Mouse (Mus musculus): ENCODE measurements around the gene Arhgdia. TPM values are rescaled to one million over a fixed set of nuclear protein-coding genes. Genes with fewer than 3 reads are reported as not detected.
A peak's percentile ranks its signal among the peaks of the same experiment; 100 is the strongest.

Gene Arhgdia
- total RNA-seq, 2 experiments from 2014 or later: 326 to 340 TPM

DNA sequence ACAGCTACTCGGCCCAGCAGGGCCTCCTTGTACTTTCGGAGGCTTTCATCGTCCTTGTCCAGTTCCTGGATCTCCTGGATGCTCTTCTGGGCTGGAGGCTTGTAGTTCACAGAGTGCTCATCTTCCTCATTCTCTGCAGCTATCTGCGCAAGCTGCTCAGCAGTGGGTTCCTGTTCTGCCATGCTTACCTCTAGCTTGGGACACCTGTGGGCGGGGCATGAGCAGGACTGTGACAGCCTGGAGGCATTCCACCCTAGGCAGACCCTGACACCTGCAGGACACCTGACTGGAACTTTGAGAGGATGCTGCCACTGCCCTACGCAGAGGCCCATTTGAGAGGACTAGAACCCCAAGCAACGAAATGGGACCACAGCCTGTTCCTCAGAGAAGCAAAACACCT, 1.2 kb downstream of the Arhgdia start:
- no peak for DNase-seq (ENCODE audit: low spot score in 2 of 2)

DNA sequence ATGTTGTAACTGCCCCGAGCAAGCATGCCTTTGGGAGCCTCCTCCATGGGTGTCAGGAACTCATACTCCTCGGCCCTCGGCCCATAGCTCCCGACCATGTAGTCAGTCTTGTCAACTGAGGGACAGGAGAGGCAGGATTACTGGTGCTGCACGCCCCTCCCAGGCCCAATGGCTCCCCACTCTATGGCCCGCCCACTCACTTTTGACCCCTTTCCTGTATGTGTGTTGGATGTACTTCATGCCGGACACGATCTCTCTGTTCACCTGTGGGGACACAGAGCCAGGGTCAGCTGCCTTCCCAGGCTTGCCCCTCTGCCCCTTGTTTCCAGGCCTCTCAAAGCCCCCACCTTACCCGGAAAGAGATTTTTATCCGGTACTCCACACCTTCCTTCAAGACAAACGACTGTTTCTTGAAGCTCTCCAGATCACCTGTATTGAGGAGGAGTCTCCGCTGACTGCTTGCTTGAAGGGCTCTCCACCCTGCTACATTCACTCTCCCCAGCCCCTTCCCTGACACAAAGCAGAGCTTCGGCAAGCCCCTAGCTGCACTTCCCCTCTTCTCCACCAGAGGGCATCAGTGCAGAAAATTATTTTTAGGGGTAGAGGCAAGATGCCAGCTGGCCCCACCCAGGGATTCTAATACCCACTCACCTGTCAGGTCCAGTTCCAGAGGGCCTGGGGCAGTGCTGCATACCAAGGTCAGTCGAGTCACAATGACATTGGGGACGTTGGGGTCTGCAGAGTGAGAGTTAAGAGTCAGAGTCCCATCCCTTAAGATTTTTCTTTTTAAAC, 1.9 kb downstream of the Arhgdia start:
- peak; percentile 74 to 76 for DNase-seq (ENCODE audit: low spot score in 2 of 2)

DNA sequence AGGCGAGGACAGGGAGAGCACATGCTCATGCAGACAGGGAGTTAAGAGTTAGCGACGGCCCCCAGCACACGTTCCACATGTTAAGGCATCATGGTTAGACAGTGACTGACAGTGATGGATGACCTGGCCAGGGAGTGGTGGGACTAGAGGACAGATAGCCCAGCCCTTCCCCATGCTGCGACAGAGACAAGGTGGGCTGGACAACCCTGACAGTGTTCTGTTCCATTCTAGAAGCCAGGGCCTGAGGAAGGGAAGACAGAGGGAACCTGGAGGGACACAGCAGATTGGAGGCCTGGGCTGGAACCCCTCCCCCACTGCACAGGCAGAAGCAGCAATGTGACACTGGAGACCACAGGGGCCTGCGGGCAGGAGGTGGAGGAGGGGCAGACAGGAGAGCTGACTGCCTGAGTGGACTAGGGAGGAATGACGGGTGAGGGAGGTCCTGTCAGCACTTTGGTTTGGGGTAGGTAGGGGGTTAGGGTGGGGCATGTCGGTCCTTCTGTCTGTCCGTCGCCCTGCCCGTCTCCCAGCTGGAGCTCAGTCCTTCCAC, 2.7 kb downstream of the Arhgdia start:
- no peak for DNase-seq (ENCODE audit: low spot score in 2 of 2)

GRCm38 (mm10) chr11:120578024-120578693, 3.3 kb downstream of the Arhgdia start:
- DNase-seq (ENCODE audit: low spot score in 2 of 2): no peak

DNA sequence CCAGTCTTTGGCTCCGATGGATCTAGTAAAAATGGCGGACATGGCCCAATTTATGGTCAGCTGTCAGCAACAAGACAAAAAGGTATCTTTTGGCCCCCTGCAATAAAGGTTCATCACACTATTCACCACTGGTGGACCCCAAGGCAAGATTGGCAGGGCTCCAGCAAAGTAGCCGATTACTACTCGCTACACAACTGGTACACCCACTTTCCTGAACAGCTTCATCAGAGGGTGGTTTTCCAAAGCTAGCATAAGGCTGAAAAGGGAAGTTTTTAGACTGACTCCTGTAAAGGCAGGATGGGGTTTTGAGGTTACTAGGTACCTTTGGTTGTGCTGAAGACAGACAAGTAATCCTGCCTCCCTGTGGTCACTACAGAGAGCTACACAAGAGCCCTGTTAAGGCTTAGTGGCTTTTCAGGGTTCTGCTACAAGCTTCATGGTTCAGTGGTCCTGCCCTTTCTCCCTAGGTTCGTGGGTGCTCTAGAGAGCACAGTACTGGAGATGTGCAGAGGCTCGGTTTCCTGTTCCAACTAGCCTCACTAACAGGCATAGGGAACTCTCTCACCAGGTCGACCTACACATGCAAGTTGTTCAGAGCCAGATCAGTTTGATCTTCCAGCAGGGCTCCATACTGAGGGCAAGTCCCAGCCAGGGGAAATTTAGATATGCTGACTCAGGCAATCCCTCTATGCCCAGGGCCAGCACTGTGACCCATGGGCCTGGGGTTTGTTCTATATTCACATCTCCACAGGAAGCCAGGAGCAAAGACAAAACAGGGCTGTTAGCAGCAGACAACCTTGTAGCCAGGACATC, 4.0 kb downstream of the Arhgdia start:
- DNase-seq (ENCODE audit: low spot score in 2 of 2): no peak

- DNase-seq (ENCODE audit: low spot score in 2 of 2): no peak
Measured at GRCm38 (mm10) chr11:120576365-120576981, 5.0 kb downstream of the Arhgdia start.

- no peak for DNase-seq (ENCODE audit: low spot score in 2 of 2)
Measured at GRCm38 (mm10) chr11:120575940-120576339, 5.5 kb downstream of the Arhgdia start.

DNA sequence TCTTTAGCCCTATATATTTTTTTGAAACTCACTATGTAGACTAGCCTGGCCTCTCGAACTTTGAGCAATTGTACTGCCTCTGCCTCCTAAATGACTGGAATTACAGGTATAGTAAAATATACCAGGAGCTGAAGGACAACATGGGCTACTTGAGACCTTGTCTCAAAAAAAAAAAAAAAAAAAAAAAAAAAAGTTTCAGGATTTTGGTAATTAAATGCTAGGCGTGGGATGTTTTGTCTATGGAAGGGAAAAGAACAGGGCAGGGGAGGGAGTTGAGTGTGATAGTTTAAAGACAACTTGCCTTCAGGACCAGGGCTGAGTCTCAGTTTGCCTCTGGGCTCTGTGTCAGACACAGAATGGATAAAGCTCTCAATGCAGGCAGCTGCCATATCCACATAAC, 6.4 kb downstream of the Arhgdia start:
- DNase-seq (ENCODE audit: low spot score in 2 of 2): no peak

DNA sequence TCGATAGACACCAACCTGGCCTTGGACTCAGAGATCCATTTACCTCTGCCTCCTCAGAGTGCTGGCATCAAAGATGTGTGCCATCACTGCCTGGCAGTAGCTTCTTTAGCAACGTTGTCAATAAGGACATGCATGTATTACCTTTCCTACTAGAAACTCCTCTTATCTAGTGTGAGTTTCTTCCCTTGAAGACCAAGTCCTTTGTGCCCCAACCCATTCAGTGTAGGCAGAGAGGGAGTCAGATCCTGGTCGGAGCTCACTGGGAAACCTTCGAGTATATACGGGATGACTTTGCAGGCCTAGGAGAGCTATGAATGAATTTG, 7.2 kb downstream of the Arhgdia start:
- DNase-seq (ENCODE audit: low spot score in 2 of 2): no peak

DNA sequence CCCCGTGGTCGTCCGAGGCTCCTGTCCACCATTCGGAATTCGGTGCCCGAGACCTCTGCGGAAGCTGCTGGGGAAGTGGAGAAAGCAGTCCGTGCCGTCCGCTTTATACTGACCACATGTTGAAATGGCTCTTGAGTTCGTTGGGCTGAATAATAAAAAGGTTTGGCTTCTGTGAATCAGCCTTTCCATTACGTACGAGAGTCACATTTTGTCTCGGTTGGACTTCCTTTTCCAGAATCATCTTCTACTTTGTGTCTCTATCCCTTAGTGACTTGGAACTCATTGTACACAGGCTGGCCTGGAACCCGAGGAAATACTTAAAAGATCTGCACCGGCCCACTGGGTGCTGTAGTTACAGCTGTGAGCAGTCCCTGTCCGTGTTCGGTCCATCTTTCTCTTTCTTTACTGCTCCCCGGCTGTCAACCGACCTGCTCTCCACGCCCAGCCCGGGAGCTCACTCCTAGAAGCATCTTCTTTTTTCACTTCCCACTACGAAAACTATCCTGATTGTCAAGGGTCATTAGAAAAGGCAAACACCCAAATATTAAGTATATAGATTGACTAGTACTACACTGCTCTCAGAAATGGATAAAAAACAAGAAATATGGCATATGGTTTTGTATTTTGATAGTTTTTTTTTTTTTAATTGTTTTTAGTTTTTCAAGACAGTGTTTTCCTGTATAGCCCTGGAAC, 7.7 kb downstream of the Arhgdia start:
- no peak for DNase-seq (ENCODE audit: low spot score in 2 of 2)

DNA sequence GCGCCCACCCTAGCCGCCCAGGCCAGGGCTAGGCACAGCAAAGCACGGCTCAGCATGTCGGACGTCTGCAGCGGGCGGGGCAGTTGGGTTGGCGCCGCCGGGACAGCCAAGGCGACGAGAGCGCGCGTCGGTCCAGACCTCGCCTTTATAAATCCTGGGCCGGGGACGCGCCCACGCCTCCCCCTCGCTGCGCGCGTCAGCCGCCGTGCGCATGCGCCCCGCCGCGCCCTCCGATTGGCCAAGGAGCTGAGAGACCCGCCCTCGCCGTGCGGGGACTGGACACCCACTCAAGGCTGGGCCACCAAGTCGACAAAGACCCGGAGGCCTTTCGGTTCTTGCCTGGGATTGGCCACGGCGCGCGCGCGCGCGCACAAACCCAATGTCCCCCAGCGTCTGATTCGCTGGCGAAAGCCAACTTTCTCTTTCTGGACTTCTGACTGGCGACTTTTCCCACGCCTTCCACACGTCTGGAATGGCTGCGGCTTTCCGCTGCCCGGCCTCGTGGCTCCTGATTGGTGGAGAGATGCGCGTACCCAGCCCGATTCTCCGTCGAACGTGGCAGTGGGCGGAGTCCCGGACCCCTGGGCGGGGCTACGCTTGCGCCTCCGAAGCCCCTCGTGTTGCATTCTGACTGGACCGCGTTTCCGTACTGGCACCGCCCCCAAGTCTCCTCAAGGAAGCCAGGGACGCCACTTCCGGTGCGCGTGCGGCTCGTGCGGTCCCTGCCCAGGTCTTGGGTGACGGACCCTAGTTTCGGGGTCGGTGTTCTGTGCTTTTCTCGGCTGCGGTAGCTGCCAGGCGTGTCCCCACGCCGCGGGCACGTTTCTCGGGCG, 8.5 kb downstream of the Arhgdia start, which contains the start of gene P4hb:
Gene P4hb (minus strand): TSS at position 502 of the 833 bp plus-strand sequence.
- peak; percentile 99 for DNase-seq (ENCODE audit: low spot score in 2 of 2)

- no peak for DNase-seq (ENCODE audit: low spot score in 2 of 2)
Measured at GRCm38 (mm10) chr11:120572417-120572751, 9.0 kb downstream of the Arhgdia start.

- no peak for DNase-seq (ENCODE audit: low spot score in 2 of 2)
Measured at GRCm38 (mm10) chr11:120571754-120572416, 9.5 kb downstream of the Arhgdia start.

DNA sequence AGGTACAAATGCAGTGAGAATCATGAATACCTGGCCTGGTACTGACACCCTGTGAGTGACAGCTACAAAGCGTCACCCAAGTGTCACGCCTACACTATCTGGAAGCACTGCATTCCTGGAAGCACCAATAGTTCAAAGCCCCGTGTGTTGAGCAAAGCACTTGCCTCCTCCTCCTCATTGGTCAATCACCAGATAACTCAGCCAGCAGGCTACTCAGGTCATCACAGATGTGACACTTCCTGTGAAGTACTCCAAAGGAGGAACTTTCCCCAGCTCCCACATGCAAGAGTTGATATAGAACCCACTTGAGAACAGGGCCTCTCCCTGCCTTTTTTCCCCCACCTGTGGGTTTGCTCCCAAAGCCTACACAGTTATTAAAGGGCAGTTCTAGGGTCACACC, 10.3 kb downstream of the Arhgdia start:
- no peak for DNase-seq (ENCODE audit: low spot score in 2 of 2)

DNA sequence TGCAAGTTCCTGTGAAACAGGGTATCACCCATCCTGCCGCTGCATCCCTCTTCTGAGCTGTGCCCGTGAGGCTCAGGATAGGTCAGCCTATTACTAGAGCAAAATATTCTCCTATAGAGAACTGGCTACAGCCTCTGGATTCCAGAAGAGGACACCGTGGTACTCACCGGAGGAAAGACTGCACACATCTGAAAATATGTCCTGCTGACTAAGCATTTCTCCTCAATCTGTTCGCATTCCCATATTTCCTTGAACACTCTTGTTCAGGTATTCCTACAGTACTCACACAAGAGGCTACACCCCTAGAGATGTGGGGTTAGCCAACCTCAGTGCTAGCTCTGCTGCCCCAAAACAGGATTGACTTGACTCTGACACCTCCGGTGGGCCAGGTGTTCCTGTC, 13.1 kb downstream of the Arhgdia start:
- DNase-seq (ENCODE audit: low spot score in 2 of 2): no peak

GRCm38 (mm10) chr11:120565114-120565513, 16.3 kb downstream of the Arhgdia start:
- no peak for DNase-seq (ENCODE audit: low spot score in 2 of 2)

DNA sequence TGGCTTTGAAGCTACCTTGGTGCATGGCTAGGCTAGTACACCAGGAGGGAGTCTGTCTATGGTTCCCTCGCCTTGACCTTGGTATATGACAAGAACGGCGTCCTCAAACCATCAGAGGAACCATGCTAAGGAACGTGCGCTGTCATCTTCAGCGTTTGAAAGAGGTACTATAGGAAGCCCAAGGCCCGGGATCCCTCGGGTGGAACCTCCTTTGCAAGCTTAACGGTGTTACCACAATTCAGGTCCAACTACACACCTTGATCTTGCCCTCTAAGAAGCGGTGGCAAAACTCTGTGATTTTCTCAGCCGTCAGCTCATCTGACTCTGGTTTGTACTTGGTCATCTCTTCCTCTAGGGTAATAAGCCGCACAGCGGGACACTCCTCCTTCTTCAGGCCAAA, 18.5 kb downstream of the Arhgdia start:
- no peak for DNase-seq (ENCODE audit: low spot score in 2 of 2)

GRCm38 (mm10) chr11:120560952-120561728, 20.3 kb downstream of the Arhgdia start:
- DNase-seq (ENCODE audit: low spot score in 2 of 2): no peak
